Mouse (Mus musculus) embryo, embryonic 11 days (tissue): ENCODE results near the gene Lrp6.

Experiments used
- DNase-seq: peaks from one replicate; pipeline ENCODE4 v3.0.0-alpha.2; 2015

Lrp6 gene

GRCm38 (mm10) chr6:134489637-134490036, 77.1 kb downstream of the Lrp6 start:
- no peak for DNase-seq

- DNase-seq = no peak
These were observed 77.6 kb downstream of the Lrp6 start for GRCm38 (mm10) chr6:134489130-134489529.

- DNase-seq = no peak
These were observed 80.4 kb downstream of the Lrp6 start for GRCm38 (mm10) chr6:134486318-134486717.

- DNase-seq = no peak
These were observed 87.3 kb downstream of the Lrp6 start for GRCm38 (mm10) chr6:134479481-134479880.

GRCm38 (mm10) chr6:134473143-134473561, 93.6 kb downstream of the Lrp6 start:
- DNase-seq = peak; percentile 33

- DNase-seq = no peak
These were observed 95.9 kb downstream of the Lrp6 start for GRCm38 (mm10) chr6:134470857-134471256.

- DNase-seq = no peak
These were observed 97.5 kb downstream of the Lrp6 start for GRCm38 (mm10) chr6:134469297-134469696.

- no peak for DNase-seq
These were observed 100.0 kb downstream of the Lrp6 start for GRCm38 (mm10) chr6:134466671-134467229.

- no peak for DNase-seq
These were observed 105.6 kb downstream of the Lrp6 start for GRCm38 (mm10) chr6:134461175-134461574.

GRCm38 (mm10) chr6:134458376-134458775, 108.4 kb downstream of the Lrp6 start:
- no peak for DNase-seq

- no peak for DNase-seq
These were observed 112.7 kb downstream of the Lrp6 start for GRCm38 (mm10) chr6:134454093-134454492.

- DNase-seq = peak; percentile 73
These were observed 116.1 kb downstream of the Lrp6 start for GRCm38 (mm10) chr6:134450661-134451119.

GRCm38 (mm10) chr6:134449958-134450357, 116.8 kb downstream of the Lrp6 start:
- DNase-seq = no peak

- DNase-seq = no peak
These were observed 118.3 kb downstream of the Lrp6 start for GRCm38 (mm10) chr6:134448451-134448850.

- no peak for DNase-seq
These were observed 122.8 kb downstream of the Lrp6 start for GRCm38 (mm10) chr6:134443925-134444324.

GRCm38 (mm10) chr6:134443198-134443904, 123.4 kb downstream of the Lrp6 start:
- no peak for DNase-seq

GRCm38 (mm10) chr6:134442219-134442618, 124.5 kb downstream of the Lrp6 start:
- no peak for DNase-seq

- no peak for DNase-seq
These were observed 125.0 kb downstream of the Lrp6 start for GRCm38 (mm10) chr6:134441716-134442115.

GRCm38 (mm10) chr6:134440023-134440422, 126.7 kb downstream of the Lrp6 start:
- DNase-seq = peak; percentile 54

GRCm38 (mm10) chr6:134439401-134440021, 127.3 kb downstream of the Lrp6 start:
- peak; percentile 77 for DNase-seq

- no peak for DNase-seq
These were observed 129.8 kb downstream of the Lrp6 start for GRCm38 (mm10) chr6:134436955-134437354.

GRCm38 (mm10) chr6:134434866-134435390, 131.8 kb downstream of the Lrp6 start:
- DNase-seq = no peak

GRCm38 (mm10) chr6:134434044-134434443, 132.7 kb downstream of the Lrp6 start:
- DNase-seq = no peak

GRCm38 (mm10) chr6:134433281-134433680, 133.5 kb downstream of the Lrp6 start:
- no peak for DNase-seq
